Mouse (Mus musculus): ENCODE data around the gene Dguok. TPM values are rescaled to one million over a fixed set of nuclear protein-coding genes. Genes with fewer than 3 reads are reported as not detected.

Gene Dguok
- total and polyA plus RNA-seq, 3 experiments = 8.7 to 16.7 (median 11.5) TPM

DNA sequence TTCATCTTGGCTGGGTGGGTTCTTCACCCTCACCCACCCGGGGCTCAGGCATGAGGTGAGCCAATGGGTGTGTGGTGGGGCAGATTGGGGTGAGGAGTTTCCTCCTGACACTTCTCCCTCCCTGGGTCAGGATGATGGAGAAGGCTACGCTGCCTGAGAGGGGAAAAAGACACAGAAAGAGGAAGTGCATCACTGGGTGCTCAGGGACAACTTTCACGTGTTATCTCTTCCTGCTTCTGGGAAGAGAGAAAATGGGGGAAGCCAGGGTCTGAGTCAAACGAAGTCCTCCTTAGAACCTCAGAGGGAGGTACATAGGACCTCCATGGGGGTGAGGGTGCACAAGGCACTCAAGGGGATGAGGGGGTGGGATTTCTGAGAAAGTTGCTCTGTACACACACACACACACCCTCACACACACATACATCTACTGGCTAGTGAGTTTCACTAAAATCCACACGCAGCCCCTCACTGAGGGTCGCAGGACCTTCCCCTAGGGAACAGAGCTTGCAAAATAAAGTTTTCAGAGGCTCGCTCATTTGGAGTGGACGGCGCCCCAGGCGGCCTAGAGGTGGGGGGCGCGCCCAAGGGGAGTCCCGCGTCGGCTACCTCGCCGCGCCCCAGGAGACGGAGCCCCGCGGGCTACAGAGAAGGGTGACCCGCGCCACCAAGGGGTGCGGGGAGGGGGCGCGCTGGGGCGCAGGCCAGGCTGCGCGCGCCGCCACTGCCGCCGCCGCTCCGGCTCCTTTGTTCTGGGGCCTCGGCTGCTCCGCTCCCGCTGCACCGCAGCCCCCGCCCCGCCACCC lies 51.2 kb downstream of the Dguok start:
- Histone ChIP-seq H3K4me3 (replicated peaks in 1 of 3; ENCODE audit: low read depth in 2 of 3, low read length in 2 of 3, poor library complexity in 1 of 3) (peak overlapping the region; percentile 63 to 75 (median 67)), H3K4me2 (ENCODE audit: insufficient read depth, low read depth, poor library complexity, severe bottlenecking) (peak overlapping the region; percentile 68), H3K27me3 (replicated peaks) (peaks cover 4% of the 10 kb centered on the region), H3K27ac (ENCODE audit: insufficient read depth, low read depth) (peak overlapping the region; percentile 5; the same call in 1 of the 2 replicates), H3K9me3 (replicated peaks; ENCODE audit: low read length) (no peaks in the 10 kb centered on the region), H3K36me3 (replicated peaks in 1 of 2; ENCODE audit: control insufficient read depth in 1 of 2, insufficient read depth in 1 of 2, low read length in 1 of 2) (peaks cover 0 to 23% of the 10 kb centered on the region in 2 experiments), H3K79me2 (replicated peaks; ENCODE audit: control insufficient read depth, extremely low read depth, insufficient read depth, poor library complexity, severe bottlenecking) (no peaks in the 10 kb centered on the region), H3K9ac (ENCODE audit: insufficient read depth, low read depth) (peak overlapping the region; percentile 80), H3K4me1 (ENCODE audit: control insufficient read depth in 1 of 2, insufficient read depth in 2 of 2) (peaks cover 17 to 81% of the 10 kb centered on the region in 2 experiments)
- dilution Hi-C loops (cut with MboI; ENCODE audit: extremely low pct_ligation_motif_present, extremely low pct_unique_long_range_greater_than_20kb, low sequenced_read_pairs) (no loop called here), in situ Hi-C loops (cut with MboI; ENCODE audit: low pct_ligation_motif_present, low pct_unique_long_range_greater_than_20kb, low sequenced_read_pairs) (no loop called here)
- peak; percentile 50 for TF ChIP-seq ELF1 (IDR thresholded peaks at IDR 0.05; ENCODE audit: low read depth, low read length)
- 0 out of 2 replicates have a peak, but pooled peaks have one; percentile 29 for TF ChIP-seq NELFE (IDR thresholded peaks at IDR 0.05; ENCODE audit: low read depth, low read length)
- TF ChIP-seq UBTF (IDR thresholded peaks at IDR 0.05; ENCODE audit: low read depth, low read length) = 0 out of 2 replicates have a peak, but pooled peaks have one; percentile 4
- peak; percentile 61 for TF ChIP-seq NRF1 (IDR thresholded peaks at IDR 0.05; ENCODE audit: low read depth, low read length)
- no peak for TF ChIP-seq MAZ (IDR thresholded peaks at IDR 0.05; ENCODE audit: low read depth, low read length)
- TF ChIP-seq EP300 (IDR thresholded peaks at IDR 0.05; ENCODE audit: low read length) = no peak
- peak; percentile 76 for TF ChIP-seq BHLHE40 (IDR thresholded peaks at IDR 0.05; ENCODE audit: low read depth, low read length)
- 0 out of 2 replicates have a peak, but pooled peaks have one; percentile 17 for TF ChIP-seq MXI1 (IDR thresholded peaks at IDR 0.05; ENCODE audit: low read depth, low read length)
- peak; percentile 63; the same call in 1 of the 2 replicates for TF ChIP-seq MYC (IDR thresholded peaks at IDR 0.05; ENCODE audit: low read depth, low read length)
- TF ChIP-seq MAX (IDR thresholded peaks at IDR 0.05; ENCODE audit: low read length) = peak; percentile 72
- 0 out of 2 replicates have a peak, but pooled peaks have one; percentile 17 for TF ChIP-seq ETS1 (conservative IDR thresholded peaks at IDR 0.05; ENCODE audit: low read depth, low read length)
- peak; percentile 62 for DNase-seq (ENCODE audit: extremely low read depth)

DNA sequence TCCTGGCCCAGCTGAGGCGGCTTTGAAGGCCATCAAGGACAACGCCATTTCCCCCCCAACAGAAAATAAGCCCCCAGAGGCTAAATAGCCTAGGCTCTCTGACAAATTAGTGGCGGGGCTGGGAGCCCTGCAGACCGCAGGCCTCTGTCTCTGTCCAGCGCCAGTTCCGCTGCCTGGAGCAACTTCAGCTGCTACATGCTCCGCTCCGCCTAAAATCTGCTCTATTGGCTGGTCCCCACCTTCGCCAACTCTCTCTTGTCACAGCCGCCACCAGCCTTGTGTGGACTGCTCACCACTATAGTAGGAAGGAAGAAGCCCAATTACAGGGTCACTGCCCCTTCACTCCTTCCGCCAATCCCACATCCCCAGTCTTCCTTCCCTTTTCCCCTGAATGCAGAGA lies 53.1 kb downstream of the Dguok start:
- H3K27me3 ChIP-seq (replicated peaks) = peaks cover 2% of the 10 kb centered on the region
- no peak for TF ChIP-seq NRF1 (IDR thresholded peaks at IDR 0.05; ENCODE audit: low read depth, low read length)
- no peak for TF ChIP-seq ZC3H11A (IDR thresholded peaks at IDR 0.05; ENCODE audit: low read depth, low read length)
- TF ChIP-seq BHLHE40 (IDR thresholded peaks at IDR 0.05; ENCODE audit: low read depth, low read length) = no peak
- no peak for TF ChIP-seq IRF4 (IDR thresholded peaks at IDR 0.05; ENCODE audit: low read depth, low read length)
- no peak for TF ChIP-seq SMC3 (IDR thresholded peaks at IDR 0.05; ENCODE audit: low read depth, low read length)
- no peak for TF ChIP-seq EP300 (IDR thresholded peaks at IDR 0.05; ENCODE audit: low read length)
- TF ChIP-seq UBTF (IDR thresholded peaks at IDR 0.05; ENCODE audit: low read depth, low read length) = no peak
- TF ChIP-seq E2F4 (IDR thresholded peaks at IDR 0.05; ENCODE audit: insufficient replicate concordance, low read depth, low read length) = no peak
- no peak for TF ChIP-seq JUN (IDR thresholded peaks at IDR 0.05; ENCODE audit: insufficient read depth, low read depth, low read length)
- no peak for TF ChIP-seq TBP (conservative IDR thresholded peaks at IDR 0.05; ENCODE audit: low read depth, low read length)
- TF ChIP-seq CTCF (conservative IDR thresholded peaks at IDR 0.05 in 1 of 2, IDR thresholded peaks at IDR 0.05 in 1 of 2; ENCODE audit: low read depth in 2 of 2, low read length in 2 of 2) = no peak
- no peak for TF ChIP-seq SIN3A (IDR thresholded peaks at IDR 0.05; ENCODE audit: low read length)
- TF ChIP-seq JUND (conservative IDR thresholded peaks at IDR 0.05; ENCODE audit: low read depth, low read length) = no peak
- TF ChIP-seq KAT2A (IDR thresholded peaks at IDR 0.05; ENCODE audit: insufficient replicate concordance, low read length) = no peak
- no peak for TF ChIP-seq MAFK (IDR thresholded peaks at IDR 0.05; ENCODE audit: insufficient replicate concordance, low read length)
- peaks cover 17 to 82% of the 10 kb centered on the region in 2 experiments for H3K4me1 ChIP-seq (ENCODE audit: control insufficient read depth in 1 of 2, insufficient read depth in 2 of 2)
- H3K9ac ChIP-seq (ENCODE audit: insufficient read depth, low read depth) = no peak overlapping the region
- H3K27ac ChIP-seq (ENCODE audit: insufficient read depth, low read depth) = no peak overlapping the region
- dilution Hi-C loops (cut with MboI; ENCODE audit: extremely low pct_ligation_motif_present, extremely low pct_unique_long_range_greater_than_20kb, low sequenced_read_pairs) (no loop called here), in situ Hi-C loops (cut with MboI; ENCODE audit: low pct_ligation_motif_present, low pct_unique_long_range_greater_than_20kb, low sequenced_read_pairs) (no loop called here)
- no peak overlapping the region for H3K4me3 ChIP-seq (replicated peaks in 1 of 3; ENCODE audit: low read depth in 2 of 3, low read length in 2 of 3, poor library complexity in 1 of 3)
- H3K79me2 ChIP-seq (replicated peaks; ENCODE audit: control insufficient read depth, extremely low read depth, insufficient read depth, poor library complexity, severe bottlenecking) = no peaks in the 10 kb centered on the region
- H3K4me2 ChIP-seq (ENCODE audit: insufficient read depth, low read depth, poor library complexity, severe bottlenecking) = no peak overlapping the region
- no peak for DNase-seq (ENCODE audit: extremely low read depth)
- H3K36me3 ChIP-seq (replicated peaks in 1 of 2; ENCODE audit: control insufficient read depth in 1 of 2, insufficient read depth in 1 of 2, low read length in 1 of 2) = peaks cover 0 to 37% of the 10 kb centered on the region in 2 experiments
- H3K9me3 ChIP-seq (replicated peaks; ENCODE audit: low read length) = no peaks in the 10 kb centered on the region

All from CH12.LX (cell line).